9 mouse cellular contexts compared by ENCODE assay signal in genomic region chr5:92698131-92698836, GRCm38 (mm10). TPM values are rescaled to one million over a fixed set of nuclear protein-coding genes. Genes with fewer than 3 reads are reported as not detected.
DNase-seq lines count a peak whose midpoint lies in the region; ATAC-seq and TF ChIP-seq lines count a peak whose summit lies in the region.
"Had no signal": no experiment of that assay in that cellular context is flagged by ENCODE, and none has a peak within 500 bp of the region (broad histone marks: within the 10 kb centered on the region; RNA-seq: fewer than 3 reads in every experiment).

No protein-coding gene starts in this region.

- peaks cover 39% of the 10 kb centered on the region for H3K4me1 ChIP-seq in heart, embryonic 13.5 days
- no peaks in the 10 kb centered on the region; the same call in 1 of the 2 replicates for H3K4me1 ChIP-seq in cortical plate, adult 2 months (ENCODE audit: control insufficient read depth, insufficient read depth, low read length)
- peaks cover 16% of the 10 kb centered on the region for H3K4me1 ChIP-seq in hindbrain, embryonic 13.5 days (replicated peaks)
- no peaks in the 10 kb centered on the region for H3K4me1 ChIP-seq in midbrain, postnatal 0 days (ENCODE audit: insufficient read depth, low read length)
- H3K4me1 ChIP-seq: liver, embryonic 13.5 days had no signal

- no peaks in the 10 kb centered on the region for H3K9me3 ChIP-seq in heart, embryonic 13.5 days
- H3K9me3 ChIP-seq in hindbrain, embryonic 13.5 days = no peaks in the 10 kb centered on the region
- H3K9me3 ChIP-seq in midbrain, postnatal 0 days (ENCODE audit: low read length) = no peaks in the 10 kb centered on the region
- H3K9me3 ChIP-seq: liver, embryonic 13.5 days had no signal

- DNase-seq in heart, adult 18-20 months = no peak
- DNase-seq in midbrain, postnatal 0 days (ENCODE audit: low spot score) = peak; percentile 49
- DNase-seq in ovary, postnatal 14 days (ENCODE audit: low spot score) = no peak
- DNase-seq in left cerebral cortex, adult 8-10 months (ENCODE audit: low spot score in 2 of 2) = no peak
- DNase-seq: liver, embryonic 13.5 days had no signal

- H3K27ac ChIP-seq in heart, embryonic 13.5 days (replicated peaks) = peak overlapping the region; percentile 60
- H3K27ac ChIP-seq in cortical plate, adult 2 months (ENCODE audit: insufficient read depth, low read length) = no peak overlapping the region
- peak overlapping the region; percentile 80 for H3K27ac ChIP-seq in hindbrain, embryonic 13.5 days
- peak overlapping the region; percentile 8 for H3K27ac ChIP-seq in midbrain, postnatal 0 days (ENCODE audit: low read depth, low read length)
- H3K27ac ChIP-seq: liver, embryonic 13.5 days had no signal

- no peak for TF ChIP-seq POLR2A in cortical plate, adult 2 months (IDR thresholded peaks at IDR 0.05; ENCODE audit: extremely low read depth, insufficient read depth, low read length)

- H3K36me3 ChIP-seq in heart, embryonic 13.5 days = no peaks in the 10 kb centered on the region
- no peaks in the 10 kb centered on the region for H3K36me3 ChIP-seq in hindbrain, embryonic 13.5 days
- no peaks in the 10 kb centered on the region for H3K36me3 ChIP-seq in midbrain, postnatal 0 days (ENCODE audit: insufficient read depth, low read length)
- H3K36me3 ChIP-seq: liver, embryonic 13.5 days had no signal

- peak overlapping the region; percentile 39 for H3K4me3 ChIP-seq in heart, embryonic 13.5 days
- peak overlapping the region; percentile 14 for H3K4me3 ChIP-seq in cortical plate, adult 2 months (ENCODE audit: insufficient read depth, low read length)
- H3K4me3 ChIP-seq in hindbrain, embryonic 13.5 days = peak overlapping the region; percentile 39
- H3K4me3 ChIP-seq in midbrain, postnatal 0 days (ENCODE audit: low read depth, low read length) = peak overlapping the region; percentile 32
- H3K4me3 ChIP-seq: liver, embryonic 13.5 days had no signal

- no peak for ATAC-seq in heart, embryonic 13.5 days (ENCODE audit: extremely low read depth, insufficient number of reproducible peaks, low FRiP score, low TSS enrichment)
- peak; percentile 69 for ATAC-seq in hindbrain, embryonic 13.5 days (ENCODE audit: low FRiP score)
- peak; percentile 31; the same call in 1 of the 2 replicates for ATAC-seq in midbrain, postnatal 0 days (ENCODE audit: low FRiP score)
- ATAC-seq in inflammation-experienced regulatory T-cells, adult 6 months = no peak

- H3K27me3 ChIP-seq in heart, embryonic 13.5 days (replicated peaks) = no peaks in the 10 kb centered on the region
- no peaks in the 10 kb centered on the region for H3K27me3 ChIP-seq in hindbrain, embryonic 13.5 days
- H3K27me3 ChIP-seq in midbrain, postnatal 0 days (ENCODE audit: insufficient read depth, low read length) = no peaks in the 10 kb centered on the region

- TF ChIP-seq CTCF in cortical plate, adult 2 months (IDR thresholded peaks at IDR 0.05; ENCODE audit: extremely low read depth, insufficient read depth, low read length) = no peak
- no peak for TF ChIP-seq CTCF in midbrain, postnatal 0 days (IDR thresholded peaks at IDR 0.05)

- peak overlapping the region; percentile 69 for H3K4me2 ChIP-seq in heart, embryonic 13.5 days
- H3K4me2 ChIP-seq in hindbrain, embryonic 13.5 days = peak overlapping the region; percentile 64
- H3K4me2 ChIP-seq in midbrain, postnatal 0 days (ENCODE audit: low read depth, low read length, poor library complexity, severe bottlenecking) = peak overlapping the region; percentile 53
- H3K4me2 ChIP-seq: liver, embryonic 13.5 days had no signal

- H3K9ac ChIP-seq in heart, embryonic 13.5 days = peak overlapping the region; percentile 66
- peak overlapping the region; percentile 70 for H3K9ac ChIP-seq in hindbrain, embryonic 13.5 days
- H3K9ac ChIP-seq in midbrain, postnatal 0 days (replicated peaks; ENCODE audit: low read length, poor library complexity, severe bottlenecking) = no peak overlapping the region; the same call in 1 of the 2 replicates
- H3K9ac ChIP-seq: liver, embryonic 13.5 days had no signal

- WGBS in heart, embryonic 13.5 days = 6% methylated on average over 15 of the region's 15 CpGs
- WGBS in hindbrain, embryonic 13.5 days = 2% methylated on average over 15 of the region's 15 CpGs
- 1% methylated on average over 15 of the region's 15 CpGs for WGBS in midbrain, postnatal 0 days

RNA-seq across cellular contexts. Expression of gene Shroom3, which starts 15.0 kb away (rescaled TPM):
- polyA plus RNA-seq in heart, embryonic 13.5 days (2015; fragmentation: Nextera tagmentation; extraction: Ambion mirVana) = 9.3 and 10.3 TPM in 2 replicates
- total RNA-seq in heart, adult 18-20 months (2021) = 10 to 100 TPM; 26.3 to 30.0 TPM
- 1.9 and 2.0 TPM in 2 replicates for polyA plus RNA-seq in cortical plate, adult 2 months (2012; rRNA removed)
- 2.0 and 2.1 TPM in 2 replicates for polyA plus RNA-seq in hindbrain, embryonic 13.5 days (2015; fragmentation: Nextera tagmentation; extraction: Ambion mirVana)
- total RNA-seq in midbrain, postnatal 0 days (2014; rRNA removed) = 5.5 and 8.1 TPM in 2 replicates
- polyA plus RNA-seq in midbrain, postnatal 0 days (2015; fragmentation: Nextera tagmentation; extraction: Ambion mirVana) = 0.92 and 1.2 TPM in 2 replicates
- under 1 TPM in 1 of 3 experiments, not detected in 2; 0.05 TPM for polyA plus RNA-seq in inflammation-experienced regulatory T-cells, adult 6 months (2017; shearing (Covaris generic))
- 1 to 10 TPM; 3.4 to 5.6 (median 3.6) TPM for total RNA-seq in left cerebral cortex, adult 8-10 months (2022)

RNA-seq across cellular contexts. Expression of gene Ccdc158, which starts 23.2 kb away (rescaled TPM):
- 0.59 and 0.75 TPM in 2 replicates for polyA plus RNA-seq in heart, embryonic 13.5 days (2015; fragmentation: Nextera tagmentation; extraction: Ambion mirVana)
- not detected for total RNA-seq in heart, adult 18-20 months (2021)
- polyA plus RNA-seq in cortical plate, adult 2 months (2012; rRNA removed) = 0.38 and 0.65 TPM in 2 replicates
- polyA plus RNA-seq in hindbrain, embryonic 13.5 days (2015; fragmentation: Nextera tagmentation; extraction: Ambion mirVana) = 0.43 and 0.44 TPM in 2 replicates
- total RNA-seq in midbrain, postnatal 0 days (2014; rRNA removed) = 0.44 and 0.66 TPM in 2 replicates
- 0.23 and 0.52 TPM in 2 replicates for polyA plus RNA-seq in midbrain, postnatal 0 days (2015; fragmentation: Nextera tagmentation; extraction: Ambion mirVana)
- polyA plus RNA-seq in inflammation-experienced regulatory T-cells, adult 6 months (2017; shearing (Covaris generic)) = not detected
- total RNA-seq in left cerebral cortex, adult 8-10 months (2022) = under 1 TPM; 0.19 to 0.65 (median 0.35) TPM

Comparison
In these comparisons a context has a peak if more than half of its experiments do, and no peak if none do; other contexts are left out.
1. ATAC-seq: peak in hindbrain, embryonic 13.5 days (single experiment) and midbrain, postnatal 0 days (single experiment); none in heart, embryonic 13.5 days (single experiment) and inflammation-experienced regulatory T-cells, adult 6 months (single experiment).
2. Peak in every context shown above with its lines, with median percentiles within 50 percentile points of each other: H3K4me2 ChIP-seq and H3K4me3 ChIP-seq.